Mouse (Mus musculus) cerebellum, adult (tissue): ENCODE results near the gene Polrmt.
"Not testable (repeated sequence)": the region's sequence is repeated elsewhere in the genome, so short reads cannot be mapped to it uniquely, and the experiment has no call there.

Experiments
- ATAC-seq: cut with Nextera tagmentation; 2 replicates; pipeline ENCODE4 v1.9.2; 2017; ENCODE audit warnings: mild to moderate bottlenecking, moderate library complexity, mixed read lengths; ENCODE audit not compliant: insufficient number of reproducible peaks, low FRiP score, low TSS enrichment

Polrmt gene

GRCm38 (mm10) chr10:79777103-79777531 lies 30.7 kb upstream of the Polrmt start, which contains the start of gene Fstl3:
TSS of gene Fstl3 (plus strand) at chr10:79777272.
- ATAC-seq = no peak

- no peak for ATAC-seq
Measured at GRCm38 (mm10) chr10:79774486-79775279, 28.3 kb upstream of the Polrmt start.

GRCm38 (mm10) chr10:79773208-79773607 lies 26.8 kb upstream of the Polrmt start:
- no peak for ATAC-seq

- ATAC-seq = no peak
Measured at GRCm38 (mm10) chr10:79772320-79772719, 25.9 kb upstream of the Polrmt start.

- ATAC-seq = no peak
Measured at GRCm38 (mm10) chr10:79769329-79769728, 22.9 kb upstream of the Polrmt start.

- ATAC-seq = no peak
Measured at GRCm38 (mm10) chr10:79768400-79768799, 22.0 kb upstream of the Polrmt start.

- peak; percentile 66 for ATAC-seq
Measured at GRCm38 (mm10) chr10:79767372-79768244, 21.2 kb upstream of the Polrmt start.

GRCm38 (mm10) chr10:79766508-79767325 lies 20.3 kb upstream of the Polrmt start, which contains the start of gene Rnf126:
TSS of gene Rnf126 (minus strand) at chr10:79766952.
- ATAC-seq = peak; percentile 81

- ATAC-seq = no peak
Measured at GRCm38 (mm10) chr10:79766001-79766507, 19.7 kb upstream of the Polrmt start.

GRCm38 (mm10) chr10:79765228-79765745 lies 18.9 kb upstream of the Polrmt start:
- no peak for ATAC-seq

- no peak for ATAC-seq
Measured at GRCm38 (mm10) chr10:79764234-79764633, 17.9 kb upstream of the Polrmt start.

GRCm38 (mm10) chr10:79762875-79763274 lies 16.5 kb upstream of the Polrmt start:
- no peak for ATAC-seq

GRCm38 (mm10) chr10:79760603-79761143 lies 14.3 kb upstream of the Polrmt start:
- no peak for ATAC-seq

GRCm38 (mm10) chr10:79759675-79760074 lies 13.3 kb upstream of the Polrmt start:
- ATAC-seq = not testable (repeated sequence)

GRCm38 (mm10) chr10:79756660-79757059 lies 10.3 kb upstream of the Polrmt start:
- no peak for ATAC-seq

GRCm38 (mm10) chr10:79755854-79756253 lies 9.5 kb upstream of the Polrmt start:
- no peak for ATAC-seq

GRCm38 (mm10) chr10:79754856-79755516 lies 8.6 kb upstream of the Polrmt start, which contains the start of gene Fgf22:
TSS of gene Fgf22 (plus strand) at chr10:79755076.
- peak; percentile 41; the same call in 1 of the 2 replicates for ATAC-seq

GRCm38 (mm10) chr10:79748496-79748895 lies 2.1 kb upstream of the Polrmt start:
- no peak for ATAC-seq

GRCm38 (mm10) chr10:79746774-79747151 lies 382 bp upstream of the Polrmt start:
- no peak for ATAC-seq
